ENCODE assay signal across 13 mouse cellular contexts in genomic region chr7:6146194-6146981, GRCm38 (mm10). TPM values are rescaled to one million over a fixed set of nuclear protein-coding genes. Genes with fewer than 3 reads are reported as not detected.
DNase-seq lines count a peak whose midpoint lies in the region; ATAC-seq and TF ChIP-seq lines count a peak whose summit lies in the region.
"Had no signal": no experiment of that assay in that cellular context is flagged by ENCODE, and none has a peak within 500 bp of the region (broad histone marks: within the 10 kb centered on the region; RNA-seq: fewer than 3 reads in every experiment).

No protein-coding gene starts in this region.

- peak overlapping the region; percentile 44 for H3K27ac ChIP-seq in heart, adult 2 months
- H3K27ac ChIP-seq in limb, embryonic 15.5 days = peak overlapping the region; percentile 58

- TF ChIP-seq EP300 in heart, adult 2 months (IDR thresholded peaks at IDR 0.05; ENCODE audit: insufficient read depth, low read depth, low read length) = no peak

- intact Hi-C loops in heart, adult 2 months (cut with DNase I) = loop anchor here (10.0 kb wide), 1 partner anchor 1492 kb away; the partner anchor contains the start of gene Ppp6r1
- intact Hi-C loops in heart, postnatal 25 days (cut with DNase I) = no loop called here

- no peak overlapping the region for H3K4me3 ChIP-seq in heart, adult 2 months
- no peak overlapping the region for H3K4me3 ChIP-seq in limb, embryonic 15.5 days

- peaks cover 43% of the 10 kb centered on the region for H3K4me1 ChIP-seq in heart, adult 2 months (ENCODE audit: control insufficient read depth, insufficient read depth, low read length)
- peaks cover 38% of the 10 kb centered on the region for H3K4me1 ChIP-seq in limb, embryonic 15.5 days

- no peak overlapping the region for H3K9ac ChIP-seq in heart, adult 2 months (ENCODE audit: low read depth, low read length)
- H3K9ac ChIP-seq in limb, embryonic 15.5 days = no peak overlapping the region

- H3K4me2 ChIP-seq in limb, embryonic 15.5 days = no peak overlapping the region

- no peak for TF ChIP-seq POLR2A in heart, adult 2 months (IDR thresholded peaks at IDR 0.05; ENCODE audit: insufficient read depth, low read depth, low read length)

- peaks cover 9% of the 10 kb centered on the region for H3K79me2 ChIP-seq in heart, adult 2 months (replicated peaks; ENCODE audit: control insufficient read depth, insufficient read depth, low read length)

- H3K9me3 ChIP-seq in limb, embryonic 15.5 days = no peaks in the 10 kb centered on the region

- H3K36me3 ChIP-seq in heart, adult 2 months (ENCODE audit: control insufficient read depth, insufficient read depth, low read length) = peaks cover 10% of the 10 kb centered on the region
- peaks cover 8% of the 10 kb centered on the region; the same call in 1 of the 2 replicates for H3K36me3 ChIP-seq in limb, embryonic 15.5 days

- no peak for DNase-seq in heart, adult 2 months
- no peak for DNase-seq in heart, postnatal 25 days (ENCODE audit: low spot score)
- DNase-seq in kidney, postnatal 10 days = peak; percentile 46
- DNase-seq in kidney, adult 8-10 months = no peak
- DNase-seq in 416B (ENCODE audit: low read depth) = peak; percentile 45
- no peak for DNase-seq in yolk sac, embryonic 10.5 days (ENCODE audit: low spot score)
- DNase-seq: gastrocnemius, postnatal 14 days had no signal

- H3K27me3 ChIP-seq in heart, adult 2 months (ENCODE audit: control insufficient read depth, insufficient read depth, low read length) = no peaks in the 10 kb centered on the region
- no peaks in the 10 kb centered on the region for H3K27me3 ChIP-seq in limb, embryonic 15.5 days

- no peak for ATAC-seq in limb, embryonic 15.5 days (ENCODE audit: insufficient number of reproducible peaks, low FRiP score, low TSS enrichment, low read depth)
- no peak for ATAC-seq in monocyte, adult 5-6 weeks (replicated peaks; ENCODE audit: insufficient number of reproducible peaks, low FRiP score, low TSS enrichment, poor library complexity, severe bottlenecking)

- WGBS in heart, adult 2 months = 11% methylated on average over 7 of the region's 7 CpGs
- 70% methylated on average over 7 of the region's 7 CpGs for WGBS in limb, embryonic 15.5 days

- TF ChIP-seq CTCF in heart, adult 2 months (IDR thresholded peaks at IDR 0.05) = no peak

RNA-seq across cellular contexts. Expression of gene Zfp787, which starts 9.4 kb away (rescaled TPM):
- 10 to 100 TPM; 28.4 to 35.2 TPM for total RNA-seq in heart, adult 2 months (2021)
- 29.6 and 32.5 TPM in 2 replicates for polyA plus RNA-seq in heart, adult 2 months (2012; rRNA removed)
- total RNA-seq in heart, postnatal 25 days (2021) = 10 to 100 TPM; 29.8 to 33.1 TPM
- polyA plus RNA-seq in limb, embryonic 15.5 days (2015; fragmentation: Nextera tagmentation; extraction: Ambion mirVana) = 18.8 and 19.8 TPM in 2 replicates
- 33.9 to 36.8 TPM (median 34.7 TPM) in 3 replicates for total RNA-seq in monocyte, adult 5-6 weeks (2017)

RNA-seq across cellular contexts. Expression of gene Zfp444, which starts 25.6 kb away (rescaled TPM):
- 10 to 100 TPM; 11.0 to 12.7 TPM for total RNA-seq in heart, adult 2 months (2021)
- 8.1 and 10.9 TPM in 2 replicates for polyA plus RNA-seq in heart, adult 2 months (2012; rRNA removed)
- 10 to 100 TPM; 10.2 to 16.8 TPM for total RNA-seq in heart, postnatal 25 days (2021)
- 52.8 and 55.9 TPM in 2 replicates for polyA plus RNA-seq in limb, embryonic 15.5 days (2015; fragmentation: Nextera tagmentation; extraction: Ambion mirVana)
- total RNA-seq in monocyte, adult 5-6 weeks (2017) = 12.1 to 33.4 TPM (median 16.7 TPM) in 3 replicates

RNA-seq across cellular contexts. Expression of gene Galp, which starts 50.5 kb away (rescaled TPM):
- total RNA-seq in heart, adult 2 months (2021) = not detected
- polyA plus RNA-seq in heart, adult 2 months (2012; rRNA removed) = not detected in 2 replicates
- not detected for total RNA-seq in heart, postnatal 25 days (2021)
- polyA plus RNA-seq in limb, embryonic 15.5 days (2015; fragmentation: Nextera tagmentation; extraction: Ambion mirVana) = not detected in 2 replicates
- total RNA-seq in monocyte, adult 5-6 weeks (2017) = not detected in 3 replicates
- total RNA-seq: common myeloid progenitor, adult 5-6 weeks; gastrocnemius, postnatal 14 days had no signal
- polyA plus RNA-seq: brain, embryonic 14.5 days; forebrain, embryonic 11.5 days; limb, embryonic 11.5 days had no signal

Comparison
In these comparisons a context has a peak if more than half of its experiments do, and no peak if none do; other contexts are left out.
1. DNase-seq: peak in kidney, postnatal 10 days (single experiment) and 416B (single experiment); none in heart, adult 2 months (0 of 2), heart, postnatal 25 days (single experiment), kidney, adult 8-10 months (0 of 2) and yolk sac, embryonic 10.5 days (single experiment).